9 mouse cellular contexts compared by ENCODE assay signal in the genomic region with DNA sequence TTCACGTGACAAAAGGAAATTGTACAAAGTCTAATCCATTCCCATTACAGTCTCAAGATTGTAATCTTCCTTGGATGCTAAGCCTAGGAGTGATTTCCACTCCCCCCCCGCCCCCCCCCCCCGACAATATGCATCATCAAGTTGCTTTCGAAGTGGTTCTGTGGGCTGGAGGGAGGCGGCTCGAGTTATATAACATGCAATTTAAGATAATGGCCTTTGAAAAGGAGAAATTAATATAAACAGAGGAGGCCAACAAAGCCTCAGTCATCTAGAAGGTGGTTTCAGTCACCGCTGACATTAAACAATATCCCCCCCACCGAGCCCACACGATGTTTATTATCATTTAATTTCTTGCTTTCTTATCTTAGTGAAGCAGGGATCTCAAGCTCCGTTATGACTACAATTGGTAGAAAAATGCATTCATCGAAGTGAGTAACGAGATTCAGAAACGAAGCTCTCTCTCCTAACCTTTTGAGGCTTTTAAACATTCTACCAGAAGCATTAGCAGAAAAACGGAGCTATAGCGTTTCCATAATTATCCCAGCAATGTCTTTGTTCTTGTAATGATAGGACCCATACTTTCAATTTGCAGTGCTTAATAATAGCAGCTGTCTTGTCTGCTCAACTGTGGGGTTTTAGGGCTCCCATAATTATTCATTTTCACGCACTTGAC.
DNase-seq lines count a peak whose midpoint lies in the region; ATAC-seq and TF ChIP-seq lines count a peak whose summit lies in the region.
"Had no signal": no experiment of that assay in that cellular context is flagged by ENCODE, and none has a peak within 500 bp of the region (broad histone marks: within the 10 kb centered on the region; RNA-seq: fewer than 3 reads in every experiment).

No protein-coding gene starts in this region.

- H3K4me3 ChIP-seq in intestine, embryonic 14.5 days (ENCODE audit: low read depth, low read length) = no peak overlapping the region
- H3K4me3 ChIP-seq in intestine, embryonic 16.5 days (ENCODE audit: low read length) = no peak overlapping the region
- H3K4me3 ChIP-seq in forebrain, embryonic 15.5 days = peak overlapping the region; percentile 21
- peak overlapping the region; percentile 6; the same call in 1 of the 2 replicates for H3K4me3 ChIP-seq in midbrain, postnatal 0 days (ENCODE audit: low read depth, low read length)
- H3K4me3 ChIP-seq in liver, embryonic 12.5 days = no peak overlapping the region
- H3K4me3 ChIP-seq: liver, embryonic 15.5 days had no signal

- no peaks in the 10 kb centered on the region for H3K36me3 ChIP-seq in intestine, embryonic 14.5 days (ENCODE audit: control insufficient read depth, insufficient read depth, low read length)
- no peaks in the 10 kb centered on the region for H3K36me3 ChIP-seq in intestine, embryonic 16.5 days (ENCODE audit: control insufficient read depth, insufficient read depth, low read length)
- no peaks in the 10 kb centered on the region for H3K36me3 ChIP-seq in forebrain, embryonic 15.5 days
- no peaks in the 10 kb centered on the region for H3K36me3 ChIP-seq in midbrain, postnatal 0 days (ENCODE audit: insufficient read depth, low read length)
- no peaks in the 10 kb centered on the region for H3K36me3 ChIP-seq in liver, embryonic 12.5 days
- H3K36me3 ChIP-seq: liver, embryonic 15.5 days had no signal

- TF ChIP-seq CTCF in midbrain, postnatal 0 days (IDR thresholded peaks at IDR 0.05) = no peak

- no peak overlapping the region for H3K27ac ChIP-seq in intestine, embryonic 14.5 days (ENCODE audit: low read depth)
- no peak overlapping the region for H3K27ac ChIP-seq in intestine, embryonic 16.5 days (ENCODE audit: low read length)
- peak overlapping the region; percentile 83 for H3K27ac ChIP-seq in forebrain, embryonic 15.5 days (replicated peaks)
- no peak overlapping the region for H3K27ac ChIP-seq in midbrain, postnatal 0 days (ENCODE audit: low read depth, low read length)
- H3K27ac ChIP-seq in liver, embryonic 12.5 days = no peak overlapping the region
- H3K27ac ChIP-seq: liver, embryonic 15.5 days had no signal

- peaks cover 9% of the 10 kb centered on the region for H3K4me1 ChIP-seq in intestine, embryonic 14.5 days (replicated peaks; ENCODE audit: control insufficient read depth, insufficient read depth, low read length)
- peaks cover 6% of the 10 kb centered on the region; the same call in 1 of the 2 replicates for H3K4me1 ChIP-seq in intestine, embryonic 16.5 days (ENCODE audit: control insufficient read depth, insufficient read depth, low read length)
- peaks cover 21% of the 10 kb centered on the region for H3K4me1 ChIP-seq in forebrain, embryonic 15.5 days
- 0 out of 2 replicates have a peak, but pooled peaks cover 5% of the 10 kb centered on the region for H3K4me1 ChIP-seq in midbrain, postnatal 0 days (ENCODE audit: insufficient read depth, low read length)
- no peaks in the 10 kb centered on the region for H3K4me1 ChIP-seq in liver, embryonic 12.5 days
- H3K4me1 ChIP-seq: liver, embryonic 15.5 days had no signal

- peak overlapping the region; percentile 35 for H3K4me2 ChIP-seq in intestine, embryonic 14.5 days (ENCODE audit: low read length)
- no peak overlapping the region for H3K4me2 ChIP-seq in intestine, embryonic 16.5 days (ENCODE audit: low read depth, low read length)
- H3K4me2 ChIP-seq in forebrain, embryonic 15.5 days (replicated peaks) = peak overlapping the region; percentile 38
- H3K4me2 ChIP-seq in midbrain, postnatal 0 days (ENCODE audit: low read depth, low read length, poor library complexity, severe bottlenecking) = peak overlapping the region; percentile 39
- no peak overlapping the region for H3K4me2 ChIP-seq in liver, embryonic 12.5 days
- H3K4me2 ChIP-seq: liver, embryonic 15.5 days had no signal

- no peaks in the 10 kb centered on the region for H3K27me3 ChIP-seq in intestine, embryonic 14.5 days (replicated peaks; ENCODE audit: control insufficient read depth, insufficient read depth, low read length)
- no peaks in the 10 kb centered on the region for H3K27me3 ChIP-seq in intestine, embryonic 16.5 days (replicated peaks; ENCODE audit: control insufficient read depth, insufficient read depth, low read length)
- H3K27me3 ChIP-seq in forebrain, embryonic 15.5 days = no peaks in the 10 kb centered on the region
- H3K27me3 ChIP-seq in midbrain, postnatal 0 days (ENCODE audit: insufficient read depth, low read length) = no peaks in the 10 kb centered on the region
- no peaks in the 10 kb centered on the region for H3K27me3 ChIP-seq in liver, embryonic 12.5 days (replicated peaks)
- H3K27me3 ChIP-seq: liver, embryonic 15.5 days had no signal

- no peak for ATAC-seq in intestine, embryonic 14.5 days (replicated peaks; ENCODE audit: low FRiP score, low TSS enrichment, low read depth)
- ATAC-seq in intestine, embryonic 16.5 days = no peak
- ATAC-seq in forebrain, embryonic 15.5 days (replicated peaks) = peak; percentile 65
- ATAC-seq in midbrain, postnatal 0 days (ENCODE audit: low FRiP score) = peak; percentile 41; the same call in 1 of the 2 replicates
- ATAC-seq in liver, embryonic 12.5 days = no peak

- H3K9me3 ChIP-seq in intestine, embryonic 14.5 days (ENCODE audit: control insufficient read depth, low read length) = no peaks in the 10 kb centered on the region
- H3K9me3 ChIP-seq in intestine, embryonic 16.5 days (ENCODE audit: control insufficient read depth, low read length) = no peaks in the 10 kb centered on the region
- no peaks in the 10 kb centered on the region for H3K9me3 ChIP-seq in forebrain, embryonic 15.5 days
- no peaks in the 10 kb centered on the region for H3K9me3 ChIP-seq in midbrain, postnatal 0 days (ENCODE audit: low read length)
- no peaks in the 10 kb centered on the region for H3K9me3 ChIP-seq in liver, embryonic 12.5 days (replicated peaks)
- H3K9me3 ChIP-seq: liver, embryonic 15.5 days had no signal

- no peak for DNase-seq in intestine, embryonic 14.5 days (ENCODE audit: low spot score)
- peak; percentile 45 for DNase-seq in brain, embryonic 18.5 days (ENCODE audit: low read depth, low spot score)
- no peak for DNase-seq in midbrain, postnatal 0 days (ENCODE audit: low spot score)
- DNase-seq in right cerebral cortex, postnatal 14 days = no peak
- DNase-seq in kidney, postnatal 10 days = no peak

- 25% methylated on average over 16 of the region's 16 CpGs for WGBS in intestine, embryonic 14.5 days
- WGBS in intestine, embryonic 16.5 days = 25% methylated on average over 16 of the region's 16 CpGs
- 4% methylated on average over 16 of the region's 16 CpGs for WGBS in forebrain, embryonic 15.5 days
- WGBS in midbrain, postnatal 0 days = 7% methylated on average over 16 of the region's 16 CpGs
- WGBS in liver, embryonic 12.5 days (ENCODE audit: insufficient replicate concordance) = 56% methylated on average over 16 of the region's 16 CpGs

- H3K9ac ChIP-seq in intestine, embryonic 14.5 days (ENCODE audit: low read length) = no peak overlapping the region
- H3K9ac ChIP-seq in intestine, embryonic 16.5 days (ENCODE audit: low read depth, low read length) = no peak overlapping the region
- H3K9ac ChIP-seq in forebrain, embryonic 15.5 days (replicated peaks) = peak overlapping the region; percentile 14; the same call in 1 of the 2 replicates
- peak overlapping the region; percentile 39 for H3K9ac ChIP-seq in midbrain, postnatal 0 days (replicated peaks; ENCODE audit: low read length, poor library complexity, severe bottlenecking)
- H3K9ac ChIP-seq in liver, embryonic 12.5 days = no peak overlapping the region
- H3K9ac ChIP-seq: liver, embryonic 15.5 days had no signal

Comparison
In these comparisons a context has a peak if more than half of its experiments do, and no peak if none do; other contexts are left out.
1. H3K4me2 ChIP-seq: peak in intestine, embryonic 14.5 days (single experiment), forebrain, embryonic 15.5 days (single experiment) and midbrain, postnatal 0 days (single experiment); none in intestine, embryonic 16.5 days (single experiment) and liver, embryonic 12.5 days (single experiment).
2. ATAC-seq: peak in forebrain, embryonic 15.5 days (single experiment) and midbrain, postnatal 0 days (single experiment); none in intestine, embryonic 14.5 days (single experiment), intestine, embryonic 16.5 days (single experiment) and liver, embryonic 12.5 days (single experiment).
3. H3K4me3 ChIP-seq: peak in forebrain, embryonic 15.5 days (single experiment) and midbrain, postnatal 0 days (single experiment); none in intestine, embryonic 14.5 days (single experiment), intestine, embryonic 16.5 days (single experiment) and liver, embryonic 12.5 days (single experiment).
4. H3K9ac ChIP-seq: peak in forebrain, embryonic 15.5 days (single experiment) and midbrain, postnatal 0 days (single experiment); none in intestine, embryonic 14.5 days (single experiment), intestine, embryonic 16.5 days (single experiment) and liver, embryonic 12.5 days (single experiment).